Mouse (Mus musculus): ENCODE measurements around the gene E130309D02Rik.

DNA sequence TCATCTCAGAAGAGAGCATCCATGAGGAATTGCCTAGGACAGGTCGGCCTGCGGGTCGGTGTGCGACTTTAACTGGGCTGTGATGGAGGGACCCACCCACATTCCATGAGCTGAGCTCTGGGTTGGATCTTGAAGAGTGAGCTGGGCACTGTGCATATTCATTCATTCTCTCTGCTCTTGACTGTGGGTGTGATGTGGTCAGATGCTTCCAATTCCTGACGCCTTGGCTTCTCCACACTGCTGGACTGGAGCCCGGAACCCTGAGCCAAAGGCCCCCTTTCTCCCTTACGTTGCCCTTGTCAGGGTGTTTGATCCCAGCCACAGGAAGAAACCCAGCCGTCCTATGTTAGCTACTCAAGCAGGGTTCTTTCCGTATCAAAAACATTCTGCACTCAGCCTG lies 17.2 kb downstream of the E130309D02Rik start:
- TF ChIP-seq CTCF (IDR thresholded peaks at IDR 0.05; ENCODE audit: low read depth) = no peak
- no peak for TF ChIP-seq EP300 (optimal IDR thresholded peaks at IDR 0.05)

Data from stomach, postnatal 0 days (tissue).